Mouse (Mus musculus) CH12.LX (cell line): Measurements from ENCODE around the gene Stk10. TPM values are rescaled to one million over a fixed set of nuclear protein-coding genes. Genes with fewer than 3 reads are reported as not detected.

Experiments used
- DNase-seq: peaks from one replicate; pipeline ENCODE4 v3.0.0-alpha.2; 2013; ENCODE audit errors: extremely low read depth
- H3K27ac ChIP-seq: 2 replicates; pipeline ENCODE4 v1.5.1; 2012; ENCODE audit warnings: low read depth, mild to moderate bottlenecking, control low read depth, moderate library complexity; ENCODE audit not compliant: insufficient read depth
- H3K27me3 ChIP-seq: replicated peaks from 2 replicates; pipeline ENCODE3; 2012; ENCODE audit warnings: inconsistent platforms
- H3K36me3 ChIP-seq, 2 experiments: replicated peaks in 1 of 2; 2 replicates each; pipeline versions ENCODE3 to v1.6.1; 2012; ENCODE audit warnings: inconsistent platforms in 1 of 2, low read length in 1 of 2, mild to moderate bottlenecking in 1 of 2, mixed read lengths in 1 of 2, moderate library complexity in 1 of 2; ENCODE audit not compliant: control insufficient read depth in 1 of 2, insufficient read depth in 1 of 2
- H3K4me1 ChIP-seq, 2 experiments: 2 replicates each; pipeline ENCODE4 v1.6.1; 2012; ENCODE audit warnings: inconsistent platforms in 1 of 2, moderate library complexity in 1 of 2; ENCODE audit not compliant: insufficient read depth in 2 of 2, control insufficient read depth in 1 of 2
- H3K4me2 ChIP-seq: 2 replicates; pipeline ENCODE4 v1.6.1; 2012; ENCODE audit warnings: low read depth, mild to moderate bottlenecking, control low read depth; ENCODE audit not compliant: poor library complexity, insufficient read depth, severe bottlenecking
- H3K4me3 ChIP-seq, 3 experiments: fragments of 150-350 bp in 1 of 3; sonication (generic) in 1 of 3; replicated peaks in 1 of 3; 2 replicates each; pipeline versions ENCODE3 to v1.5.1; 2011 to 2012; ENCODE audit warnings: low read depth in 2 of 3, low read length in 2 of 3, mild to moderate bottlenecking in 2 of 3, moderate library complexity in 2 of 3, control low read depth in 1 of 3, improper control_type of control experiment in 1 of 3, inconsistent platforms in 1 of 3, mixed read lengths in 1 of 3; ENCODE audit not compliant: poor library complexity in 1 of 3
- H3K79me2 ChIP-seq: replicated peaks from 2 replicates; pipeline ENCODE4 v1.6.1; 2012; ENCODE audit warnings: mild to moderate bottlenecking, moderate library complexity; ENCODE audit not compliant: control insufficient read depth, poor library complexity, insufficient read depth, severe bottlenecking; ENCODE audit errors: extremely low read depth
- H3K9ac ChIP-seq: 2 replicates; pipeline ENCODE4 v1.6.1; 2012; ENCODE audit warnings: low read depth, mild to moderate bottlenecking, control low read depth, moderate library complexity; ENCODE audit not compliant: insufficient read depth
- H3K9me3 ChIP-seq: replicated peaks from 2 replicates; pipeline ENCODE3; 2012; ENCODE audit warnings: low read length, inconsistent platforms, mixed read lengths
- CHD2 ChIP-seq: IDR thresholded peaks from 2 replicates; pipeline ENCODE4 v1.6.1; 2011; ENCODE audit warnings: low read length, improper control_type of control experiment
- CTCF ChIP-seq, 2 experiments: IDR thresholded peaks in 1 of 2; conservative IDR thresholded peaks in 1 of 2; 2 replicates each; pipeline ENCODE4 v1.5.1; 2011 to 2012; ENCODE audit warnings: low read depth in 2 of 2, low read length in 2 of 2, improper control_type of control experiment in 1 of 2, inconsistent platforms in 1 of 2, mild to moderate bottlenecking in 1 of 2, moderate library complexity in 1 of 2
- ETS1 ChIP-seq: conservative IDR thresholded peaks from 2 replicates; pipeline ENCODE4 v1.6.1; 2012; ENCODE audit warnings: low read depth, mild to moderate bottlenecking, inconsistent platforms, low read length, improper control_type of control experiment, moderate library complexity
- KAT2A ChIP-seq: IDR thresholded peaks from 2 replicates; pipeline ENCODE4 v1.6.1; 2012; ENCODE audit warnings: low read length, improper control_type of control experiment, inconsistent platforms; ENCODE audit not compliant: insufficient replicate concordance
- MAFK ChIP-seq: IDR thresholded peaks from 2 replicates; pipeline ENCODE4 v1.6.1; 2011; ENCODE audit warnings: low read length, improper control_type of control experiment; ENCODE audit not compliant: insufficient replicate concordance
- MXI1 ChIP-seq: IDR thresholded peaks from 2 replicates; pipeline ENCODE4 v1.6.1; 2011; ENCODE audit warnings: mild to moderate bottlenecking, low read depth, low read length, improper control_type of control experiment
- MYC ChIP-seq: IDR thresholded peaks from 2 replicates; pipeline ENCODE4 v1.6.1; 2011; ENCODE audit warnings: low read depth, mild to moderate bottlenecking, improper control_type of control experiment, low read length
- NELFE ChIP-seq: IDR thresholded peaks from 2 replicates; pipeline ENCODE4 v1.6.1; 2011; ENCODE audit warnings: low read depth, low read length, improper control_type of control experiment
- RCOR1 ChIP-seq: conservative IDR thresholded peaks from 2 replicates; pipeline ENCODE4 v1.6.1; 2012; ENCODE audit warnings: low read depth, mild to moderate bottlenecking, inconsistent platforms, low read length, improper control_type of control experiment
- USF2 ChIP-seq: conservative IDR thresholded peaks from 2 replicates; pipeline ENCODE4 v1.6.1; 2011; ENCODE audit warnings: low read depth, low read length, improper control_type of control experiment
- ZMIZ1 ChIP-seq: IDR thresholded peaks from 2 replicates; pipeline ENCODE4 v1.6.1; 2012; ENCODE audit warnings: low read depth, mild to moderate bottlenecking, inconsistent platforms, low read length, improper control_type of control experiment
- dilution Hi-C: fragments of 300-500 bp; cut with MboI; formaldehyde crosslinking; loops from 2 replicates; pipeline ENCODE4 v1.14.3; 2020; ENCODE audit warnings: low sequenced_read_pairs; ENCODE audit not compliant: extremely low pct_unique_long_range_greater_than_20kb, extremely low pct_ligation_motif_present
- in situ Hi-C: fragments of 300-500 bp; cut with MboI; formaldehyde crosslinking; loops from 3 replicates; pipeline ENCODE4 v1.14.3; 2019; ENCODE audit warnings: low sequenced_read_pairs, low pct_ligation_motif_present, low pct_unique_long_range_greater_than_20kb, mixed read lengths
- polyA plus RNA-seq: library from polyadenylated mRNA; unstranded; fragments of >175 nt; gene quantifications from 2 replicates; pipeline ENCODE4 v1.2.1, GENCODE M21; 2012; ENCODE audit warnings: low read depth; ENCODE audit not compliant: insufficient read length
- total RNA-seq, 2 experiments: library from RNA; depleted of rRNA; stranded (reverse); fragments of 300-350 nt in 1 of 2; fragments of >200 nt in 1 of 2; gene quantifications; 2 replicates each; pipeline ENCODE4 v1.2.3; 2012 to 2014

The Stk10 gene
- total and polyA plus RNA-seq, 3 experiments, result 20.0 to 40.3 (median 23.2) TPM

GRCm38 (mm10) chr11:32534453-32535075 lies 1.5 kb downstream of the Stk10 start:
- Histone ChIP-seq H3K4me2 (peak overlapping the region; percentile 85), H3K79me2 (no peaks in the 10 kb centered on the region), H3K9me3 (no peaks in the 10 kb centered on the region), H3K36me3 (peaks cover 0 to 16% of the 10 kb centered on the region in 2 experiments), H3K9ac (peak overlapping the region; percentile 28; the same call in 1 of the 2 replicates), H3K27me3 (no peaks in the 10 kb centered on the region), H3K4me1 (peaks cover 15 to 69% of the 10 kb centered on the region in 2 experiments), H3K4me3 (peak overlapping the region; percentile 73 to 83 (median 80)), H3K27ac (peak overlapping the region; percentile 51)
- no peak for DNase-seq
- dilution Hi-C loops (no loop called here), in situ Hi-C loops (loop anchor here (5.0 to 10.0 kb wide), 2 partner anchors 58 to 170 kb away; no protein-coding TSS in a partner anchor)
- no peak for TF ChIP-seq CHD2
- TF ChIP-seq MAFK, result 0 out of 2 replicates have a peak, but pooled peaks have one; percentile 13
- TF ChIP-seq ZMIZ1, result no peak
- TF ChIP-seq USF2, result no peak

GRCm38 (mm10) chr11:32535646-32536045 lies 2.5 kb downstream of the Stk10 start:
- no peak for DNase-seq
- Histone ChIP-seq H3K9me3 (no peaks in the 10 kb centered on the region), H3K79me2 (no peaks in the 10 kb centered on the region), H3K4me2 (no peak overlapping the region), H3K4me1 (peaks cover 19 to 80% of the 10 kb centered on the region in 2 experiments), H3K27me3 (no peaks in the 10 kb centered on the region), H3K27ac (no peak overlapping the region), H3K36me3 (peaks cover 0 to 26% of the 10 kb centered on the region in 2 experiments), H3K4me3 (no peak overlapping the region), H3K9ac (no peak overlapping the region)
- dilution Hi-C loops (no loop called here), in situ Hi-C loops (loop anchor here (5.0 to 10.0 kb wide), 2 partner anchors 57 to 169 kb away; no protein-coding TSS in a partner anchor)
- TF ChIP-seq MXI1 (no peak), CTCF (conservative IDR thresholded peaks at IDR 0.05 in 1 of 2, IDR thresholded peaks at IDR 0.05 in 1 of 2; ENCODE audit: low read depth in 2 of 2, low read length in 2 of 2) (0 out of 4 replicates have a peak, but pooled peaks of 1 of the 2 experiments have one; percentile 3)

GRCm38 (mm10) chr11:32536954-32537353 lies 3.8 kb downstream of the Stk10 start:
- in situ Hi-C loops, result loop anchor here (5.0 to 10.0 kb wide), 2 partner anchors 55 to 168 kb away; no protein-coding TSS in a partner anchor
- peak; percentile 35 for DNase-seq
- dilution Hi-C loops, result no loop called here
- no peak overlapping the region for H3K4me3 ChIP-seq
- no peaks in the 10 kb centered on the region for H3K79me2 ChIP-seq
- H3K9me3 ChIP-seq, result no peaks in the 10 kb centered on the region
- peaks cover 28 to 87% of the 10 kb centered on the region in 2 experiments for H3K4me1 ChIP-seq
- no peak overlapping the region for H3K4me2 ChIP-seq
- no peaks in the 10 kb centered on the region for H3K27me3 ChIP-seq
- no peak overlapping the region for H3K27ac ChIP-seq
- no peak overlapping the region for H3K9ac ChIP-seq
- H3K36me3 ChIP-seq, result peaks cover 0 to 32% of the 10 kb centered on the region in 2 experiments
- TF ChIP-seq MYC, result no peak
- TF ChIP-seq ETS1, result no peak
- no peak for TF ChIP-seq RCOR1
- no peak for TF ChIP-seq KAT2A
- no peak for TF ChIP-seq NELFE
